Mouse (Mus musculus) limb, embryonic 13.5 days (tissue): ENCODE results near the gene Fkbp8. TPM values are rescaled to one million over a fixed set of nuclear protein-coding genes. Genes with fewer than 3 reads are reported as not detected.

Experiments
- ATAC-seq: fragments of 200-750 bp; cut with Nextera tagmentation; 2 replicates; pipeline ENCODE4 v1.8.0; 2017; ENCODE audit warnings: low read depth, moderate number of reproducible peaks, moderate TSS enrichment; ENCODE audit not compliant: low FRiP score
- H3K27ac ChIP-seq: fragments of 300-500 bp; sonication (generic); 2 replicates; pipeline ENCODE4 v1.5.1; 2015; ENCODE audit warnings: inconsistent platforms, mild to moderate bottlenecking, moderate library complexity
- H3K27me3 ChIP-seq: fragments of 300-500 bp; sonication (generic); 2 replicates; pipeline ENCODE4 v1.6.1; 2015; ENCODE audit warnings: mild to moderate bottlenecking, inconsistent platforms
- H3K36me3 ChIP-seq: fragments of 300-500 bp; sonication (generic); 2 replicates; pipeline ENCODE4 v1.6.1; 2015; ENCODE audit warnings: inconsistent platforms, mild to moderate bottlenecking, moderate library complexity
- H3K4me1 ChIP-seq: fragments of 300-500 bp; sonication (generic); 2 replicates; pipeline ENCODE4 v1.6.1; 2015; ENCODE audit warnings: inconsistent platforms
- H3K4me2 ChIP-seq: fragments of 300-500 bp; sonication (generic); replicated peaks from 2 replicates; pipeline ENCODE4 v1.6.1; 2015; ENCODE audit warnings: inconsistent platforms, mild to moderate bottlenecking, moderate library complexity
- H3K4me3 ChIP-seq: fragments of 300-500 bp; sonication (generic); 2 replicates; pipeline ENCODE4 v1.5.1; 2015; ENCODE audit warnings: moderate library complexity, mild to moderate bottlenecking, inconsistent platforms
- H3K9ac ChIP-seq: fragments of 300-500 bp; sonication (generic); 2 replicates; pipeline ENCODE4 v1.6.1; 2015; ENCODE audit warnings: mild to moderate bottlenecking, inconsistent platforms
- H3K9me3 ChIP-seq: fragments of 300-500 bp; sonication (generic); 2 replicates; pipeline ENCODE4 v1.6.1; 2016; ENCODE audit warnings: inconsistent platforms
- WGBS: fragments of 180-500 bp; shearing (Covaris S2); methylation state at CpG from one replicate; pipeline ENCODE4 v1.1.7; 2015; 5-methylcytosine and 5-hydroxymethylcytosine counted together
- polyA plus RNA-seq: library from polyadenylated mRNA; unstranded; fragments of >200 nt; fragmentation: Nextera tagmentation; extraction: Ambion mirVana; gene quantifications from 2 replicates; pipeline ENCODE4 v1.2.1, GENCODE M21; 2015

Gene Fkbp8
- polyA plus RNA-seq, 1 experiment from 2014 or later = 284 TPM

DNA sequence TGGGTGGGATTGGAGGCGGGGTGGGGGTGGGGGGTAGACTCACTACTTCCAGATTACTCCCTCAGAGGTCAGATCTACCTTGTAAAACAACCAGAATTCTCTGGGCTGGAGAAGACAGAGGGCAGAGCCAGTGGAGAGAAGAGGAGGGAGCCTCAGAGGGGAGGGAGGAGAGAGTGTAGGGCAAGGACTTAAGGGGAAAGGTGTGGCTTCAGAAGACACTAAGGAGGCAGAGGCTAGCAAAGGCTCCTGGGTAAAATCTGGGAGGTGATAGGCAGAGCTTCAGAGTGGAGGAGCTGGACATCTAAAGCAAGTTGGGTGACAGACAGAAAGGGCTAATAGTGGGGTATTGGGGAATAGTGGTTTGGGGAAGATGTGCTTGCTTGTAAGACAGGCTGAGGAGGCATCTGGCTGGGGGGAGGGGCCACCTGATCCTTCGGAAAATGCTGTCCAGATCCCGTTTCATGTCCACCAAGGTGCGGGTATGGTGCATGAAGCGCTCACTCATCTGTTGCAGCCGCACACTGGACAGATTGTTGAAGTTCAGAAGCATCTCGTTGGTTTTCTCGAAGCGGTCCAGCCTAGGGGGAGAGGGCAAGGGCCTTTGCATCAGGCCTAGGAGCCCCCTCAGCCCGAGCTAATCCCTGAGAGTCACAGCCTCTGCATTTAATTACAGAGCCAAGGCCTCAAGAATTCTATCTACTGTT lies 9.4 kb upstream of the Fkbp8 start:
- 74% methylated on average over 10 of the region's 10 CpGs for WGBS
- H3K9ac ChIP-seq = 0 out of 2 replicates have a peak overlapping the region, but pooled peaks have one; percentile 19
- no peak overlapping the region for H3K27ac ChIP-seq
- H3K4me2 ChIP-seq = no peak overlapping the region
- no peak overlapping the region for H3K4me3 ChIP-seq
- peaks cover 10% of the 10 kb centered on the region for H3K4me1 ChIP-seq
- H3K9me3 ChIP-seq = no peaks in the 10 kb centered on the region
- H3K36me3 ChIP-seq = peaks cover 50% of the 10 kb centered on the region
- H3K27me3 ChIP-seq = no peaks in the 10 kb centered on the region
- ATAC-seq = no peak

DNA sequence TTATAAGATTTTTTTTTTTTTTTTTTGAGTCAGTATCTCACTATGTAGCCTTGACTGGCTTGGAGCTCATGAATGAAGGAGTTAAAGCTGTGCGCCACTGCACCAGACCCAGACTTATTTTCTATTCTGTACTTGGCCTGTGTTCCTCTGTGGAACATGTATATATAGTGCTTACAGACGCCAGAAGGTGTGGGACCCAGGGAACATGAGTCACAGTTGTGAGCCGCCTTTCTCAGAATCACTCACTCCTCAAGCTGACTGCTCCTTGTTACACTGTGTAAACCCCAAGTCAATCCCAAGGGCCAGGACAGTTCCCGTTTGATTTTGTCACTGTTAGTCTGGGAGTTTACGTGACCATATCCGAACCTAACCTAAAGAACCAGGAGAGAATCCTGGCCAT lies 8.5 kb upstream of the Fkbp8 start:
- Histone ChIP-seq H3K27me3 (no peaks in the 10 kb centered on the region), H3K4me3 (no peak overlapping the region), H3K4me1 (peaks cover 13% of the 10 kb centered on the region), H3K4me2 (no peak overlapping the region), H3K9ac (no peak overlapping the region), H3K36me3 (peaks cover 40% of the 10 kb centered on the region), H3K9me3 (no peaks in the 10 kb centered on the region), H3K27ac (no peak overlapping the region)
- 90% methylated on average over 6 of the region's 6 CpGs for WGBS
- ATAC-seq = no peak

DNA sequence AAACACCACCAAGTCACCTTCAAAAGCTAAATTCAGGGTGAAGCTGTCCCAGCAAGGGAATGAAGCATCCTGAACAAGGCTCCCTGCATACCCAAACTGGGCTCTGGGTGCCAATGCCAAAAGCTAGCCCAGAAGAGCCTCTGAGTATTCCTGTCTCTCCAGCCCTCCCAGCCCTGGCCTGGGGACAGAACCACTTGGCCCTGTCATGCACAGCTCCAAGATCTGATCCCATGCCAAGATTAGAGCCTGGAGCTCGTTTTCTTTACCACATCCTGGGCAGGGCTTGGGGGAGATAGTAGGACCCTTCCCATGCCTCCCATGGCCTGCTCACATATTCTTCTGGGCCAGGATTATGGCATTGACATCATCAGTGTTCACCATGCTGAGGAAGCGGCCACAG lies 7.9 kb upstream of the Fkbp8 start:
- H3K9me3 ChIP-seq = no peaks in the 10 kb centered on the region
- WGBS = 64% methylated on average over 2 of the region's 2 CpGs
- no peak for ATAC-seq
- H3K4me1 ChIP-seq = peaks cover 13% of the 10 kb centered on the region
- no peak overlapping the region for H3K4me2 ChIP-seq
- peaks cover 35% of the 10 kb centered on the region for H3K36me3 ChIP-seq
- no peaks in the 10 kb centered on the region for H3K27me3 ChIP-seq
- H3K27ac ChIP-seq = no peak overlapping the region
- no peak overlapping the region for H3K4me3 ChIP-seq
- H3K9ac ChIP-seq = no peak overlapping the region

DNA sequence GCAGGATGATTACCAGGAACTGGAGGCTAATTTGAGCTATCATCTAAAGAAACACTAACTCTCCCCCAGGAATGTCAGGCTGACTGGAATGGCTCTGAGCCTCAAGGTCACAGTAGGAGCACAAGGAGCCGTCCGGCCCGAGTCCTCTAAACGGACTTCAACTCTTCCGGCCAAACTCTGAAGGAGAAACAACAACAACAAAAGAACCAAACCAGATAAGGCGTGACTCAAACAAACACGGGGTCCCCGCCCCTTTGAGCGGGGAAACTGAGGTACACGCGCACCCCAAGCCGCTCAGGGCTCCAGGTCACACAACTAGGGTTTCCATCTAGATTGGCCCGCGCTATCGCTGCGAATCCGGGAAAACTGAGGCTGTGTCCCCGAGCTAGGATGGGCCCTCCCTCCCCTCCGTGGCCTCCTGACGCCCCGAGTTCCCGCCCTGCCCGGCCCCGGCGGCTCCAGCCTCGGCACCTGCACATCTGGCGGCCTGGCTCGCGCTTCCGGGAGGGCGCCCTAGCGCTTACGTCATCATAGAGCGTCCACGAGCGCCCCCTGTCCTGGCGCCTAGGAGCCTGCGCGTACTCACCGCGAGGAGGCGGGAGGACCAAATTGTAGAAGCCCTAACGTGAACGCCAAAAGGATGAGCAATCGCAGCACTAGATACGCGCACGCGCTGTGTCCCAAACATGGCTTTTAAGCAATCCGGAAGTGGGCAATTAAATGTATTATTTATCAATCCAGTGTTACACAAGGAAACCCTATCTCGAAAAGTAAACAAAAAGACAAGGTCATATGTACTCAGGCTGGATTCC lies 4.7 kb upstream of the Fkbp8 start:
- Histone ChIP-seq H3K27me3 (no peaks in the 10 kb centered on the region), H3K27ac (peak overlapping the region; percentile 63; the same call in 1 of the 2 replicates), H3K4me2 (peak overlapping the region; percentile 84), H3K36me3 (peaks cover 14% of the 10 kb centered on the region), H3K9me3 (no peaks in the 10 kb centered on the region), H3K4me3 (peak overlapping the region; percentile 79), H3K4me1 (peaks cover 22% of the 10 kb centered on the region), H3K9ac (peak overlapping the region; percentile 82)
- under 1% methylated on average over 51 of the region's 51 CpGs for WGBS
- peak; percentile 87 for ATAC-seq

DNA sequence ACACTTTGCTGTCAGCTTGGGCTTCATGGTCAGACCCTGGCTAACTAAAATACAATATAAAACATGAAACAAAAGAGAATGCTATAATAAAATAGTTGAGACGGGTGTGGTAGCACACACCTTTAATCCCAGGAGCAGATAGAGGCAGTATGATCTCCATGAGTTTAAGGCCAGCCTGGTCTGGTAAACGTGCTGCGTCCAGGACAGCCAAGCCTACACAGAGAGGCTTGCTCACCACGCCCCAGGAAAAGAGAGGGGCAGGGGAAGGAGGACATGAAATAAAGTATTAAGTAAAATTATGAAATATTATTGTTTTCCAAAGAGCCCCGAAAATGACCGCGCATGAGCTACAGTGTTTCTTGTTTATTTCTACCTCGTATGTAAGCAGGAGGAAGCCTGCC lies 413 bp upstream of the Fkbp8 start:
- H3K4me2 ChIP-seq = peak overlapping the region; percentile 88
- peaks cover 29% of the 10 kb centered on the region for H3K36me3 ChIP-seq
- peaks cover 33% of the 10 kb centered on the region for H3K4me1 ChIP-seq
- H3K9me3 ChIP-seq = no peaks in the 10 kb centered on the region
- peak overlapping the region; percentile 93 for H3K9ac ChIP-seq
- no peak for ATAC-seq
- peak overlapping the region; percentile 65 for H3K27ac ChIP-seq
- H3K4me3 ChIP-seq = peak overlapping the region; percentile 74
- H3K27me3 ChIP-seq = no peaks in the 10 kb centered on the region
- WGBS = 3% methylated on average over 8 of the region's 8 CpGs

DNA sequence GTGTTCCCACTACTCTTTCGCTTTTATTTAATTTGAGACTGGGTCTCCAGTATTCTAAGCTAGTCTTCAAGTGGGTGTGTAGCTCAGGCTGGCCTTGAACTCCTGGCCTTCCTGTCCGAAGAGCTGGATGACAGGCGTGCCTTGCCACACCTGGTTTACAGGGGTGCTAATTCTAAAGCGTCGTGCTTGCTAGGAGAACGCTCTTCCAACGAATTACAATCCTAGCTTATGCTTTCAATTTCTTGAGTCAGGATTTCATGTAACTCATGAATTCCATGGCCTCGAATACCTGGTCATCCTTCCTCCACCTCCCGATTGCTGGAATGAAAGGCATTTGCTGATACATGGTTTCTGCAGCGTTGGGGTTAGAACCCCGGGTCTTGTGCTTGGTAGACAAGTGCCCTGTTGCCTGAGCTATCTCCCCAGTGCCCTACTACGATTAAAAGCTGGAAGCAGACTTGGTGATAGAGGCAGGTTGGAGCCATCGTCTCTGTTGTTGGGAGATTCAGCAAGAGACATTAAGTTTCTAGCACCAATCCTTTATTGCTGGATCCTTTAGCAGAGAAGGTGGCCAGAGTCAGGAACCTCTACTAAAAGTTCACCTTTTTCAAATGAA lies 766 bp downstream of the Fkbp8 start:
- Histone ChIP-seq H3K4me1 (peaks cover 27% of the 10 kb centered on the region), H3K4me3 (peak overlapping the region; percentile 74), H3K27me3 (no peaks in the 10 kb centered on the region), H3K36me3 (peaks cover 41% of the 10 kb centered on the region), H3K4me2 (peak overlapping the region; percentile 88), H3K9ac (peak overlapping the region; percentile 93), H3K9me3 (no peaks in the 10 kb centered on the region), H3K27ac (peak overlapping the region; percentile 85)
- WGBS = 31% methylated on average over 13 of the region's 13 CpGs
- no peak for ATAC-seq

DNA sequence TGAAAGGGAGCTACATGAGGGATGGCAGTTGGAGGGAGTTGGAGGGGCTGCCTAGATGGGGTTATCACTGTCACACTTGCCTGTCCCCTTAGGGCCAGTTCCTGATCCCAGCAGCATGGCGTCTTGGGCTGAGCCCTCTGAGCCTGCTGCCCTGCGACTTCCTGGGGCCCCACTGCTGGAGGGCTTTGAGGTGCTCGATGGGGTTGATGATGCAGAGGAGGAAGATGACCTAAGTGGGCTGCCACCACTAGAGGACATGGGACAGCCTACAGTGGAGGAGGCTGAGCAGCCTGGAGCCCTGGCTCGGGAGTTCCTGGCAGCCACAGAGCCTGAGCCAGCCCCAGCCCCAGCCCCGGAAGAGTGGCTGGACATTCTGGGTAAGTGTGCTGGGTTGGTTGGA lies 1.8 kb downstream of the Fkbp8 start:
- H3K27me3 ChIP-seq = no peaks in the 10 kb centered on the region
- ATAC-seq = no peak
- WGBS = 79% methylated on average over 5 of the region's 5 CpGs
- peaks cover 24% of the 10 kb centered on the region for H3K4me1 ChIP-seq
- H3K9ac ChIP-seq = 0 out of 2 replicates have a peak overlapping the region, but pooled peaks have one; percentile 15
- H3K27ac ChIP-seq = no peak overlapping the region
- H3K9me3 ChIP-seq = no peaks in the 10 kb centered on the region
- peaks cover 51% of the 10 kb centered on the region for H3K36me3 ChIP-seq
- no peak overlapping the region; the same call in 1 of the 2 replicates for H3K4me2 ChIP-seq
- H3K4me3 ChIP-seq = no peak overlapping the region

DNA sequence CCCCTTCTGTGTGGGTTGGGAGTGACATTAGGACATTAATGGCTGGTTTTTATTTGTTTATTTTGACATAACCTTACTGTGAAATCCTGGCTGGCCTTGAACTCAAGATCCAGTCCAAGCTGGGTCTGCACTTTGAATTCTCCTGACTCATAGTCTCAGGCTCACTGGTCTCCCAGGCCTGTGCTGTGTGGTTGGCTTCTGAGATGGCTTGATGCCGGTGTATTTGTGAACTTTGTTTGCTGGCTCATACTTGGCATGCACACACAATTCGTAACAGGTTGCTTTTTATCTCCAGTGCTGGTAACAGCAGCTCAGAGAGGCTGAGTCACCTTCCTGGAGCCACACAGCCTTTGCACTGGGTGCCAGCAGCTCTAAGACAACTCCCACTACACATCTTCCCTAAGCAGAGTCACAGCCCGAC lies 2.2 kb downstream of the Fkbp8 start:
- Histone ChIP-seq H3K27me3 (no peaks in the 10 kb centered on the region), H3K9ac (no peak overlapping the region), H3K4me3 (no peak overlapping the region), H3K36me3 (peaks cover 55% of the 10 kb centered on the region), H3K4me2 (no peak overlapping the region), H3K9me3 (no peaks in the 10 kb centered on the region), H3K27ac (no peak overlapping the region), H3K4me1 (peaks cover 24% of the 10 kb centered on the region)
- ATAC-seq = no peak
- 96% methylated on average over 3 of the region's 3 CpGs for WGBS

DNA sequence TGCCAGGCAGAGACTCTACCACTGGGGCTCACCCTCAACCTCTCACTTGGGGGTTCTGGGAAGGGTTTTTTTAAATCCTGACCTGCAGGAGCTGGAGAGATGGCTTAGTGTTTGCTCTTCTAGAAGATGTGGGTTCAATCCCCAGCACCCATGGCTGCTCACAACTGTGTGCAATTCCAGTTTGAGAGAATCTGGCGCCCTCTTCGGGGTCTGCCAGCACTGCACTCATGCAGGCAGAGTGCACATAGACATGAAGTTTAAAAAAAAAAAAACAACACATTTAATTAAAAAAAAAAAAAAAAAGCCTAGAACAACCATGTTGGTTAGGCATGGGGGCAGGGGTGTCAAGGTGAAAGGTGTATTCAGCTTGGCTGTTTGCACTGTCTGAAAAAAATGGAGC lies 2.8 kb downstream of the Fkbp8 start:
- ATAC-seq = no peak
- no peak overlapping the region for H3K4me2 ChIP-seq
- no peak overlapping the region for H3K27ac ChIP-seq
- no peak overlapping the region for H3K4me3 ChIP-seq
- 0 out of 2 replicates have a peak overlapping the region, but pooled peaks have one; percentile 8 for H3K9ac ChIP-seq
- peaks cover 24% of the 10 kb centered on the region for H3K4me1 ChIP-seq
- H3K27me3 ChIP-seq = no peaks in the 10 kb centered on the region
- peaks cover 61% of the 10 kb centered on the region for H3K36me3 ChIP-seq
- WGBS = 87% methylated on average over 2 of the region's 2 CpGs
- no peaks in the 10 kb centered on the region for H3K9me3 ChIP-seq

DNA sequence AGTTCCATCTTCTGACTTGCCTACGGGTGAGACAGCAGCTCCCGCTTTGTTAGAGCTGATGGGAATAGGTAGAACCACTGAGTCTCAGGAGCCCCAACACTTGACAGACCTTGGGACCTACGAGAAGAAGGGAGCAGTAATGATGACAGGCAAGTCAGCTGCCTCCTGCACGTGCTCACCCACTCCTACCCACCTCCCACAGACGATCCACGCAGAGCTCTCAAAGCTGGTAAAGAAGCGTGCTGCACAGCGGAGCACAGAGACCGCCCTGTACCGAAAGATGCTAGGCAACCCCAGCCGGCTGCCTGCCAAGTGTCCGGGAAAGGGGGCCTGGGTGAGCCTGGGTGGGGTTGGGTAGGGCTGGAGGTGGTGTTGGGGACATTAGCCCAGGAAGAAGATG lies 6.8 kb downstream of the Fkbp8 start:
- Histone ChIP-seq H3K9me3 (no peaks in the 10 kb centered on the region), H3K4me1 (peaks cover 9% of the 10 kb centered on the region), H3K27ac (no peak overlapping the region), H3K4me2 (no peak overlapping the region), H3K4me3 (no peak overlapping the region), H3K36me3 (peaks cover 83% of the 10 kb centered on the region), H3K9ac (no peak overlapping the region), H3K27me3 (no peaks in the 10 kb centered on the region)
- 93% methylated on average over 12 of the region's 12 CpGs for WGBS
- no peak for ATAC-seq

DNA sequence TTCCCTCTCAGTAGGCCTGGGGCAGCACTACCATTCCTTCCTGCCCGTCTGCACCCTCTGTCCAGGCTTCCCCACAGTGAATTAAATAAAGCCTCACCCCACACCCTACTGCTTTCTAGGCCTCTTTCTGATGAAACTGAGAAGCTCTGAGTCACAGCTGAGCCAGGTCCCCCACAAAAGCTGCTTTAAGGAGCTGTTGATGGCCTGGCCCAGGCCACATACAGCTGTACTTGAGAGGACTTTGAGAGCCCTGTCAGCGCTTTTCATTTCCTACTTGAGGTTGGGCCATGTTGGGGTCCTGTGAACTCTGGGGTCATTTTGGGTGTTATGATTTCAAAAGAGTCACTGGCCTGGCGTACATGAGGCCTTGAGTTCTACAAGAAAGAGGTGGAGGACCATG lies 7.7 kb downstream of the Fkbp8 start:
- H3K9me3 ChIP-seq = no peaks in the 10 kb centered on the region
- H3K27ac ChIP-seq = no peak overlapping the region
- ATAC-seq = no peak
- no peak overlapping the region for H3K4me3 ChIP-seq
- H3K4me2 ChIP-seq = no peak overlapping the region
- H3K9ac ChIP-seq = no peak overlapping the region
- WGBS = 94% methylated on average over 3 of the region's 3 CpGs
- peaks cover 10% of the 10 kb centered on the region for H3K4me1 ChIP-seq
- peaks cover 73% of the 10 kb centered on the region for H3K36me3 ChIP-seq
- no peaks in the 10 kb centered on the region for H3K27me3 ChIP-seq

DNA sequence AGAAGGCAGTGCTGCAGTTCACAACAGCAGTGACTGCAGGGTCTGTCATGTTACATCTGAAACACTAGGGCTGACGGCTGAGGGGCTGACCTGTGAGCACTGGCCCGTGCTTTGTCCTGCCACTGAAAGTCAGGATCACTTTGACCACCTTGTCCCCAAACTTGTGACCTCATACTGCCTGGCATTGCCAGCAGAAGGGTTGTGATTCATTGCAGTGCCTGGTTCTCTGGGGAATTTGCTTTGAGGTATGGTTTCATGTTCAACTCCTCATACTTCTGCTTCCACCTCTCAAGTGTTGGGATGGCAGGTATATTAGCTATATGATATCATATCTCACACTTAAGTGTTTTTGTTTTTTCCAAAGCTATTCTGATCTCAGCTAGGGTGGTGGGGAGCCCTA lies 8.2 kb downstream of the Fkbp8 start:
- WGBS = 85% methylated on average over 2 of the region's 2 CpGs
- Histone ChIP-seq H3K4me3 (no peak overlapping the region), H3K4me1 (peaks cover 14% of the 10 kb centered on the region), H3K27me3 (no peaks in the 10 kb centered on the region), H3K36me3 (peaks cover 69% of the 10 kb centered on the region), H3K4me2 (no peak overlapping the region), H3K9ac (no peak overlapping the region), H3K9me3 (no peaks in the 10 kb centered on the region), H3K27ac (no peak overlapping the region)
- ATAC-seq = no peak
